Mouse (Mus musculus): ENCODE results near the gene Ntrk3. TPM values are rescaled to one million over a fixed set of nuclear protein-coding genes. Genes with fewer than 3 reads are reported as not detected.

Ntrk3 gene
- polyA plus RNA-seq, 1 experiment from 2014 or later = 7.3 TPM

- Histone ChIP-seq H3K9me3 (ENCODE audit: control insufficient read depth, low read length) (no peaks in the 10 kb centered on the region), H3K4me3 (ENCODE audit: low read depth, low read length) (no peak overlapping the region), H3K9ac (ENCODE audit: low read length) (no peak overlapping the region), H3K36me3 (ENCODE audit: control insufficient read depth, insufficient read depth, low read length) (no peaks in the 10 kb centered on the region), H3K4me2 (ENCODE audit: low read depth, low read length, severe bottlenecking) (no peak overlapping the region), H3K4me1 (replicated peaks; ENCODE audit: control insufficient read depth, insufficient read depth, low read length) (no peaks in the 10 kb centered on the region), H3K27ac (ENCODE audit: low read depth, low read length) (no peak overlapping the region), H3K27me3 (ENCODE audit: control insufficient read depth, insufficient read depth, low read length) (no peaks in the 10 kb centered on the region)
- ATAC-seq (replicated peaks; ENCODE audit: low FRiP score) (no peak), DNase-seq (ENCODE audit: low spot score) (no peak)
- WGBS = 91% methylated on average over 3 of the region's 3 CpGs
Observed at GRCm38 (mm10) chr7:78440896-78441295, 296.9 kb downstream of the Ntrk3 start.

GRCm38 (mm10) chr7:78440476-78440875, 297.3 kb downstream of the Ntrk3 start:
- Histone ChIP-seq H3K4me2 (ENCODE audit: low read depth, low read length, severe bottlenecking) (no peak overlapping the region), H3K9me3 (ENCODE audit: control insufficient read depth, low read length) (no peaks in the 10 kb centered on the region), H3K36me3 (ENCODE audit: control insufficient read depth, insufficient read depth, low read length) (no peaks in the 10 kb centered on the region), H3K27me3 (ENCODE audit: control insufficient read depth, insufficient read depth, low read length) (no peaks in the 10 kb centered on the region), H3K9ac (ENCODE audit: low read length) (no peak overlapping the region), H3K4me1 (replicated peaks; ENCODE audit: control insufficient read depth, insufficient read depth, low read length) (no peaks in the 10 kb centered on the region), H3K4me3 (ENCODE audit: low read depth, low read length) (no peak overlapping the region), H3K27ac (ENCODE audit: low read depth, low read length) (no peak overlapping the region)
- WGBS = 89% methylated on average over 6 of the region's 6 CpGs
- no peak for DNase-seq (ENCODE audit: low spot score)
- no peak for ATAC-seq (replicated peaks; ENCODE audit: low FRiP score)

- Histone ChIP-seq H3K9ac (ENCODE audit: low read length) (no peak overlapping the region), H3K4me1 (replicated peaks; ENCODE audit: control insufficient read depth, insufficient read depth, low read length) (no peaks in the 10 kb centered on the region)
- WGBS = 82% methylated on average over 9 of the region's 9 CpGs
Observed at GRCm38 (mm10) chr7:78439361-78440120, 298.3 kb downstream of the Ntrk3 start.

GRCm38 (mm10) chr7:78433617-78434144, 304.1 kb downstream of the Ntrk3 start:
- Histone ChIP-seq H3K4me3 (ENCODE audit: low read depth, low read length) (no peak overlapping the region), H3K9ac (ENCODE audit: low read length) (no peak overlapping the region), H3K27ac (ENCODE audit: low read depth, low read length) (no peak overlapping the region), H3K4me2 (ENCODE audit: low read depth, low read length, severe bottlenecking) (no peak overlapping the region), H3K4me1 (replicated peaks; ENCODE audit: control insufficient read depth, insufficient read depth, low read length) (no peaks in the 10 kb centered on the region), H3K27me3 (ENCODE audit: control insufficient read depth, insufficient read depth, low read length) (no peaks in the 10 kb centered on the region), H3K9me3 (ENCODE audit: control insufficient read depth, low read length) (no peaks in the 10 kb centered on the region), H3K36me3 (ENCODE audit: control insufficient read depth, insufficient read depth, low read length) (no peaks in the 10 kb centered on the region)
- no peak for DNase-seq (ENCODE audit: low spot score)
- ATAC-seq (replicated peaks; ENCODE audit: low FRiP score) = 0 out of 2 replicates have a peak, but pooled peaks have one; percentile 30
- WGBS = 45% methylated on average over 5 of the region's 5 CpGs

More at GRCm38 (mm10) chr7:78439361-78440120, 298.3 kb downstream of the Ntrk3 start:
- Histone ChIP-seq H3K27ac (ENCODE audit: low read depth, low read length) (no peak overlapping the region), H3K27me3 (ENCODE audit: control insufficient read depth, insufficient read depth, low read length) (no peaks in the 10 kb centered on the region), H3K4me2 (ENCODE audit: low read depth, low read length, severe bottlenecking) (no peak overlapping the region), H3K9me3 (ENCODE audit: control insufficient read depth, low read length) (no peaks in the 10 kb centered on the region), H3K4me3 (ENCODE audit: low read depth, low read length) (no peak overlapping the region), H3K36me3 (ENCODE audit: control insufficient read depth, insufficient read depth, low read length) (no peaks in the 10 kb centered on the region)
- no peak for DNase-seq (ENCODE audit: low spot score)
- no peak for ATAC-seq (replicated peaks; ENCODE audit: low FRiP score)

GRCm38 (mm10) chr7:78431611-78432010, 306.2 kb downstream of the Ntrk3 start:
- Histone ChIP-seq H3K27me3 (ENCODE audit: control insufficient read depth, insufficient read depth, low read length) (no peaks in the 10 kb centered on the region), H3K27ac (ENCODE audit: low read depth, low read length) (no peak overlapping the region), H3K9me3 (ENCODE audit: control insufficient read depth, low read length) (no peaks in the 10 kb centered on the region), H3K4me2 (ENCODE audit: low read depth, low read length, severe bottlenecking) (no peak overlapping the region), H3K9ac (ENCODE audit: low read length) (no peak overlapping the region), H3K4me1 (replicated peaks; ENCODE audit: control insufficient read depth, insufficient read depth, low read length) (no peaks in the 10 kb centered on the region), H3K4me3 (ENCODE audit: low read depth, low read length) (no peak overlapping the region), H3K36me3 (ENCODE audit: control insufficient read depth, insufficient read depth, low read length) (no peaks in the 10 kb centered on the region)
- no peak for DNase-seq (ENCODE audit: low spot score)
- WGBS = 82% methylated on average over 4 of the region's 4 CpGs
- ATAC-seq (replicated peaks; ENCODE audit: low FRiP score) = no peak

- no peaks in the 10 kb centered on the region for H3K27me3 ChIP-seq (ENCODE audit: control insufficient read depth, insufficient read depth, low read length)
- no peak overlapping the region for H3K4me2 ChIP-seq (ENCODE audit: low read depth, low read length, severe bottlenecking)
- WGBS = 89% methylated on average over 2 of the region's 2 CpGs
- H3K9me3 ChIP-seq (ENCODE audit: control insufficient read depth, low read length) = no peaks in the 10 kb centered on the region
- H3K36me3 ChIP-seq (ENCODE audit: control insufficient read depth, insufficient read depth, low read length) = no peaks in the 10 kb centered on the region
- H3K9ac ChIP-seq (ENCODE audit: low read length) = no peak overlapping the region
- no peak for DNase-seq (ENCODE audit: low spot score)
- no peaks in the 10 kb centered on the region for H3K4me1 ChIP-seq (replicated peaks; ENCODE audit: control insufficient read depth, insufficient read depth, low read length)
- H3K27ac ChIP-seq (ENCODE audit: low read depth, low read length) = no peak overlapping the region
- H3K4me3 ChIP-seq (ENCODE audit: low read depth, low read length) = no peak overlapping the region
- no peak for ATAC-seq (replicated peaks; ENCODE audit: low FRiP score)
Observed at GRCm38 (mm10) chr7:78412172-78412571, 325.6 kb downstream of the Ntrk3 start.

- H3K4me3 ChIP-seq (ENCODE audit: low read depth, low read length) = no peak overlapping the region
- H3K9me3 ChIP-seq (ENCODE audit: control insufficient read depth, low read length) = no peaks in the 10 kb centered on the region
- H3K4me1 ChIP-seq (replicated peaks; ENCODE audit: control insufficient read depth, insufficient read depth, low read length) = no peaks in the 10 kb centered on the region
- no peak overlapping the region for H3K27ac ChIP-seq (ENCODE audit: low read depth, low read length)
- DNase-seq (ENCODE audit: low spot score) = no peak
- no peaks in the 10 kb centered on the region for H3K36me3 ChIP-seq (ENCODE audit: control insufficient read depth, insufficient read depth, low read length)
- 73% methylated on average over 5 of the region's 5 CpGs for WGBS
- ATAC-seq (replicated peaks; ENCODE audit: low FRiP score) = no peak
- H3K27me3 ChIP-seq (ENCODE audit: control insufficient read depth, insufficient read depth, low read length) = no peaks in the 10 kb centered on the region
- no peak overlapping the region for H3K9ac ChIP-seq (ENCODE audit: low read length)
- H3K4me2 ChIP-seq (ENCODE audit: low read depth, low read length, severe bottlenecking) = no peak overlapping the region
Observed at GRCm38 (mm10) chr7:78409970-78410369, 327.8 kb downstream of the Ntrk3 start.

- no peaks in the 10 kb centered on the region for H3K27me3 ChIP-seq (ENCODE audit: control insufficient read depth, insufficient read depth, low read length)
- ATAC-seq (replicated peaks; ENCODE audit: low FRiP score) (no peak), DNase-seq (ENCODE audit: low spot score) (no peak)
- no peaks in the 10 kb centered on the region for H3K36me3 ChIP-seq (ENCODE audit: control insufficient read depth, insufficient read depth, low read length)
- H3K4me2 ChIP-seq (ENCODE audit: low read depth, low read length, severe bottlenecking) = no peak overlapping the region
- WGBS = 95% methylated on average over 5 of the region's 5 CpGs
- no peak overlapping the region for H3K27ac ChIP-seq (ENCODE audit: low read depth, low read length)
- no peaks in the 10 kb centered on the region for H3K4me1 ChIP-seq (replicated peaks; ENCODE audit: control insufficient read depth, insufficient read depth, low read length)
- no peak overlapping the region for H3K4me3 ChIP-seq (ENCODE audit: low read depth, low read length)
- no peaks in the 10 kb centered on the region for H3K9me3 ChIP-seq (ENCODE audit: control insufficient read depth, low read length)
- H3K9ac ChIP-seq (ENCODE audit: low read length) = no peak overlapping the region
Observed at GRCm38 (mm10) chr7:78406641-78407291, 331.0 kb downstream of the Ntrk3 start.
